Mouse (Mus musculus): ENCODE measurements around the gene Gm5129. TPM values are rescaled to one million over a fixed set of nuclear protein-coding genes. Genes with fewer than 3 reads are reported as not detected.

The Gm5129 gene
- polyA plus RNA-seq (2014; fragmentation: Illumina TruSeq; extraction: RNeasy Lipid Tissue Mini Kit (QIAGEN cat#74804); ENCODE audit: low read depth, low replicate concordance) = not detected

DNA sequence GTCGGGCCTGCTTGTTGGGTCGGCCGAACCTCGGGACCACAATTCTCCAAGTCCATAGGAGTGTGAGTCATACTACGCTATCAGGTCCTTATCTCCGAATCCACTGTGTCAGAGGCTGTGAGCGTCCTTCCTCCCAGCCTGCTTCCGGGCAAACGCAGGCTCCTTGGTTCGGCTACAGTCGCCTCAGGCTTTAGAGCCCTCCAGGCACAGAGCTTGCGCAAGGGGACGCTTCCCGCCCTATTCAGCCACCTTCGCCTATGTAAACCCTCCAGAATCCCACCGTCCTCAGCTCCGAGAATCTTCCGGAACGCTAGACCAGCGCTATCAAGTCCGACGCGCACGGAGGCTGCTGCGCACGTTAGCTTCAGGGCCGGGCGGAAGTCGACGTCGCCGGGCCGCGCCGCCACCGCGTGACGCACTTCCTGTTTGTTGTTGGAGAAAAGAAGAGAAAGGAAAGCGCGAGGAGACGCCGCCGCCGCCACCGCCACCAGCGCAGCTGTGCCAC is at the start of gene Gm5129, which contains the start of gene Dnajb6:
Gene Gm5129, minus strand, starts transcription at position 380 of the 505 bp plus-strand sequence.
Gene Dnajb6, plus strand, starts transcription at position 132 of the 505 bp plus-strand sequence.

Other genes with a start within 250 kb of the Gm5129 start
- 77.2 TPM for gene Ube3c, start 166.7 kb downstream of the Gm5129 start, polyA plus RNA-seq (2014; fragmentation: Illumina TruSeq; extraction: RNeasy Lipid Tissue Mini Kit (QIAGEN cat#74804); ENCODE audit: low read depth, low replicate concordance)
- gene Dnajb6, start 248 bp downstream of the Gm5129 start, polyA plus RNA-seq (2014; fragmentation: Illumina TruSeq; extraction: RNeasy Lipid Tissue Mini Kit (QIAGEN cat#74804); ENCODE audit: low read depth, low replicate concordance) = 797 TPM

All from testis, adult 10 weeks (tissue).